Mouse (Mus musculus) lung, embryonic 14.5 days (tissue): ENCODE measurements around the gene Efcab5. TPM values are rescaled to one million over a fixed set of nuclear protein-coding genes. Genes with fewer than 3 reads are reported as not detected.
A peak's percentile ranks its signal among the peaks of the same experiment; 100 is the strongest.

Experiments
- ATAC-seq: fragments of 200-750 bp; cut with Nextera tagmentation; 2 replicates; pipeline ENCODE4 v1.8.0; 2017; ENCODE audit warnings: mild to moderate bottlenecking, moderate TSS enrichment, moderate library complexity; ENCODE audit not compliant: insufficient read depth
- DNase-seq: peaks from one replicate; pipeline ENCODE4 v3.0.0-alpha.2; 2015
- H3K27ac ChIP-seq: fragments of 300-500 bp; sonication (generic); 2 replicates; pipeline ENCODE4 v1.5.1; 2014; ENCODE audit warnings: low read depth, mild to moderate bottlenecking, moderate library complexity
- H3K27me3 ChIP-seq: fragments of 300-500 bp; sonication (generic); 2 replicates; pipeline ENCODE4 v1.6.1; 2014; ENCODE audit warnings: low read length, control low read depth; ENCODE audit not compliant: insufficient read depth
- H3K36me3 ChIP-seq: fragments of 300-500 bp; sonication (generic); 2 replicates; pipeline ENCODE4 v1.6.1; 2014; ENCODE audit warnings: control low read depth; ENCODE audit not compliant: insufficient read depth
- H3K4me1 ChIP-seq: fragments of 300-500 bp; sonication (generic); 2 replicates; pipeline ENCODE4 v1.6.1; 2014; ENCODE audit warnings: antibody characterized with exemption, control low read depth; ENCODE audit not compliant: insufficient read depth
- H3K4me2 ChIP-seq: fragments of 300-500 bp; sonication (generic); 2 replicates; pipeline ENCODE4 v1.6.1; 2014; ENCODE audit warnings: mild to moderate bottlenecking
- H3K4me3 ChIP-seq: fragments of 300-500 bp; sonication (generic); 2 replicates; pipeline ENCODE4 v1.5.1; 2014; ENCODE audit warnings: low read depth, low read length
- H3K9ac ChIP-seq: fragments of 300-500 bp; sonication (generic); 2 replicates; pipeline ENCODE4 v1.6.1; 2014
- H3K9me3 ChIP-seq: fragments of 300-500 bp; sonication (generic); 2 replicates; pipeline ENCODE4 v1.6.1; 2016; ENCODE audit warnings: low read depth, low read length, control low read depth
- CTCF ChIP-seq: IDR thresholded peaks from 2 replicates; pipeline ENCODE4 v1.5.1; 2016; ENCODE audit warnings: antibody characterized with exemption, low read depth
- WGBS: fragments of 180-500 bp; shearing (Covaris S2); extraction: QIAGEN DNeasy Blood & Tissue Kit; methylation state at CpG from one replicate; pipeline ENCODE4 v1.1.7; 2014; 5-methylcytosine and 5-hydroxymethylcytosine counted together
- polyA plus RNA-seq: library from polyadenylated mRNA; unstranded; fragments of >200 nt; fragmentation: Nextera tagmentation; extraction: Ambion mirVana; gene quantifications from 2 replicates; pipeline ENCODE4 v1.2.1, GENCODE M21; 2014

Efcab5 gene
- 0.15 and 0.29 TPM in 2 replicates for polyA plus RNA-seq

- H3K9me3 ChIP-seq, result no peaks in the 10 kb centered on the region
- WGBS, result 44% methylated on average over 6 of the region's 6 CpGs
- H3K36me3 ChIP-seq, result no peaks in the 10 kb centered on the region
- no peak for ATAC-seq
- no peak for DNase-seq
- no peaks in the 10 kb centered on the region for H3K27me3 ChIP-seq
- H3K4me1 ChIP-seq, result no peaks in the 10 kb centered on the region
- H3K9ac ChIP-seq, result no peak within 1 kb of the TSS
- 0 out of 2 replicates have a peak within 1 kb of the TSS, but pooled peaks have one; percentile 32 for H3K27ac ChIP-seq
- peak within 1 kb of the TSS; percentile 36 for H3K4me2 ChIP-seq
- TF ChIP-seq CTCF, result no peak
- no peak within 1 kb of the TSS for H3K4me3 ChIP-seq
Measured at GRCm38 (mm10) chr11:77188868-77189267, at the start of gene Efcab5. TSS of gene Efcab5 (minus strand) at chr11:77188968.

- Histone ChIP-seq H3K4me3 (no peak overlapping the region), H3K4me1 (no peaks in the 10 kb centered on the region), H3K4me2 (no peak overlapping the region), H3K9me3 (no peaks in the 10 kb centered on the region), H3K9ac (no peak overlapping the region), H3K27ac (no peak overlapping the region), H3K27me3 (no peaks in the 10 kb centered on the region), H3K36me3 (no peaks in the 10 kb centered on the region)
- 94% methylated on average over 1 of the region's 1 CpGs for WGBS
- DNase-seq (no peak), ATAC-seq (no peak)
- no peak for TF ChIP-seq CTCF
Measured at GRCm38 (mm10) chr11:77235267-77235666, 46.5 kb upstream of the Efcab5 start.

GRCm38 (mm10) chr11:77231514-77231913 is 42.7 kb upstream of the Efcab5 start:
- H3K9me3 ChIP-seq, result no peaks in the 10 kb centered on the region
- 91% methylated on average over 2 of the region's 2 CpGs for WGBS
- H3K4me2 ChIP-seq, result no peak overlapping the region
- H3K9ac ChIP-seq, result no peak overlapping the region
- ATAC-seq (no peak), DNase-seq (no peak)
- no peaks in the 10 kb centered on the region for H3K36me3 ChIP-seq
- H3K4me1 ChIP-seq, result no peaks in the 10 kb centered on the region
- H3K27me3 ChIP-seq, result no peaks in the 10 kb centered on the region
- H3K4me3 ChIP-seq, result no peak overlapping the region
- no peak for TF ChIP-seq CTCF
- H3K27ac ChIP-seq, result no peak overlapping the region

GRCm38 (mm10) chr11:77230765-77231164 is 42.0 kb upstream of the Efcab5 start:
- WGBS, result 69% methylated on average over 2 of the region's 2 CpGs

GRCm38 (mm10) chr11:77216761-77217130 is 28.0 kb upstream of the Efcab5 start:
- H3K9me3 ChIP-seq, result no peaks in the 10 kb centered on the region
- under 1% methylated on average over 11 of the region's 11 CpGs for WGBS
- DNase-seq (no peak), ATAC-seq (peak; percentile 72)
- H3K4me1 ChIP-seq, result 0 out of 2 replicates have a peak, but pooled peaks cover 6% of the 10 kb centered on the region
- H3K4me3 ChIP-seq, result peak overlapping the region; percentile 83
- peak overlapping the region; percentile 91 for H3K4me2 ChIP-seq
- no peak for TF ChIP-seq CTCF
- no peaks in the 10 kb centered on the region for H3K27me3 ChIP-seq
- no peaks in the 10 kb centered on the region for H3K36me3 ChIP-seq
- H3K9ac ChIP-seq, result peak overlapping the region; percentile 83
- H3K27ac ChIP-seq, result peak overlapping the region; percentile 87

More at GRCm38 (mm10) chr11:77230765-77231164, 42.0 kb upstream of the Efcab5 start:
- H3K27me3 ChIP-seq, result no peaks in the 10 kb centered on the region
- H3K9ac ChIP-seq, result no peak overlapping the region
- no peak overlapping the region for H3K4me3 ChIP-seq
- H3K9me3 ChIP-seq, result no peaks in the 10 kb centered on the region
- no peak for TF ChIP-seq CTCF
- H3K36me3 ChIP-seq, result no peaks in the 10 kb centered on the region
- no peak for DNase-seq
- ATAC-seq, result no peak
- H3K4me1 ChIP-seq, result no peaks in the 10 kb centered on the region
- no peak overlapping the region for H3K27ac ChIP-seq
- no peak overlapping the region for H3K4me2 ChIP-seq

GRCm38 (mm10) chr11:77215951-77216760 is 27.4 kb upstream of the Efcab5 start, which contains the start of gene Ssh2:
TSS of gene Ssh2 (plus strand) at chr11:77216287.
- peak within 1 kb of the TSS; percentile 91 for H3K4me2 ChIP-seq
- peak; percentile 91 for ATAC-seq
- H3K27ac ChIP-seq, result peak within 1 kb of the TSS; percentile 87
- H3K36me3 ChIP-seq, result no peaks in the 10 kb centered on the region
- H3K4me1 ChIP-seq, result 0 out of 2 replicates have a peak, but pooled peaks cover 6% of the 10 kb centered on the region
- H3K9me3 ChIP-seq, result no peaks in the 10 kb centered on the region
- H3K4me3 ChIP-seq, result peak within 1 kb of the TSS; percentile 83
- DNase-seq, result peak; percentile 93
- no peak; the same call in 1 of the 2 replicates for TF ChIP-seq CTCF
- H3K9ac ChIP-seq, result peak within 1 kb of the TSS; percentile 83
- WGBS, result under 1% methylated on average over 72 of the region's 82 CpGs
- no peaks in the 10 kb centered on the region for H3K27me3 ChIP-seq

- H3K4me1 ChIP-seq, result 0 out of 2 replicates have a peak, but pooled peaks cover 6% of the 10 kb centered on the region
- peak overlapping the region; percentile 83 for H3K4me3 ChIP-seq
- ATAC-seq (peak; percentile 33; the same call in 1 of the 2 replicates), DNase-seq (peak; percentile 47)
- peak overlapping the region; percentile 91 for H3K4me2 ChIP-seq
- H3K27me3 ChIP-seq, result no peaks in the 10 kb centered on the region
- peak overlapping the region; percentile 87 for H3K27ac ChIP-seq
- H3K9me3 ChIP-seq, result no peaks in the 10 kb centered on the region
- no peaks in the 10 kb centered on the region for H3K36me3 ChIP-seq
- peak overlapping the region; percentile 83 for H3K9ac ChIP-seq
- WGBS, result under 1% methylated on average over 11 of the region's 11 CpGs
- TF ChIP-seq CTCF, result no peak
Measured at GRCm38 (mm10) chr11:77215483-77215882, 26.7 kb upstream of the Efcab5 start.
